Mouse (Mus musculus) adrenal gland, postnatal 4 days (tissue): ENCODE data around the gene Cdk5r1. TPM values are rescaled to one million over a fixed set of nuclear protein-coding genes. Genes with fewer than 3 reads are reported as not detected.

Experiments
- DNase-seq, 2 experiments: peaks; one replicate each; pipeline ENCODE4 v3.0.0; 2021 to 2022; ENCODE audit warnings: low spot score in 2 of 2, mixed read lengths in 2 of 2
- total RNA-seq, 2 experiments: library from RNA; stranded (reverse); gene quantifications; 2 replicates each; pipeline ENCODE4 v1.2.3; 2021

The Cdk5r1 gene
- total RNA-seq, 2 experiments from 2014 or later = 8.0 to 9.6 TPM

DNA sequence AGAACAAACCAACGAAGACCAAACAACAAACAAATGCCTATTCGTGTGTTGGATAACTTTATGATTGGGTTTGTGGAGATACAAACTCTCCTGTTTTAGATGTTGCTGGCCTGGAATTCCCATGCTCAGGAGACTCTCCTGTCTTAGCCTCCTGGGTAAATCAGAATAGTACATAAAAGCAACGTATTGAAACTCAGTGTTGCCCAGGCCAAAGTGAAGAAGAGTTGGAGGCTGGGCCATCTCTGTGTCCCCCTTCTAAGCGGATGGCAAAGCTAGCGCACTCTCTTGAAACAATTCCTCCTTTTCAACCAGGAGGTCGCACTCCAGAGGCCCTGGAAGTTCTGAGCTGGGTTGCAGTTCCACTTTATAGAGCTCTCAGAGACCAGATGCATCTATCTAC is 26.5 kb downstream of the Cdk5r1 start:
- no peak for DNase-seq

DNA sequence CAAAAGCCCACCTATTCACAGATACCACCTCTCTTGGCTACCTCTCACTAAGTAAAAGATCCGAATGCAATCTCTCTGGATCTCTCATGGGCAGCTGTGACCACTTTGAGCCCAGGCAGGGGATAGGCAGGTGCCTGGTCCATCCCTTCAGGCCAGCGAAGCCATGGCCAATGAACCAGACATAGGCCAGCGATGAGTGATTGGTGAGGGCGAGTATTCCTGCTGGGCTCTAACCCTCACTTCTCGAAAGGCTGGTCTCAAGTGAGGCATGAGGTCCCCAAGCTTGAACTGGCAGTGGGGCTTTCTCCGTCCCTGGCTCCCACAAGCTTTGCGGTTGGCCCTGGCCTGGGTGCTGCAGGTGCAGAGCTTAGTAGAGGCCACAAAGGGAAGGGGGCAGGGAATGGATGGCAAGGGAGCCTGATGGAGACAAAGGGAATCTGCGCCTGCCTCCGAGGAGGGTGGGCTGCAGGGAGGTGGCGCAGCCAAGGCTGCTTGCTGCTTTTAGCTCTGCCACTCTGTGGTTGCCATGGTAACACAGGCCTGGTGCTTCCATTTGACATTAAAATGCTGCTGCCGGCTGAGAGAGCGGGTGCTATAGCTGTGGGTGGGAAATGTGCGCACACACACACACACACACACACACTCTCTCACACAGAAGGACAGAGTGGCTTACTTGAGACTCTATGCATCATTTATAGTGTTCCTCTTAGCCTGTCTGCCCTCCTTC is 27.1 kb downstream of the Cdk5r1 start:
- DNase-seq = no peak

DNA sequence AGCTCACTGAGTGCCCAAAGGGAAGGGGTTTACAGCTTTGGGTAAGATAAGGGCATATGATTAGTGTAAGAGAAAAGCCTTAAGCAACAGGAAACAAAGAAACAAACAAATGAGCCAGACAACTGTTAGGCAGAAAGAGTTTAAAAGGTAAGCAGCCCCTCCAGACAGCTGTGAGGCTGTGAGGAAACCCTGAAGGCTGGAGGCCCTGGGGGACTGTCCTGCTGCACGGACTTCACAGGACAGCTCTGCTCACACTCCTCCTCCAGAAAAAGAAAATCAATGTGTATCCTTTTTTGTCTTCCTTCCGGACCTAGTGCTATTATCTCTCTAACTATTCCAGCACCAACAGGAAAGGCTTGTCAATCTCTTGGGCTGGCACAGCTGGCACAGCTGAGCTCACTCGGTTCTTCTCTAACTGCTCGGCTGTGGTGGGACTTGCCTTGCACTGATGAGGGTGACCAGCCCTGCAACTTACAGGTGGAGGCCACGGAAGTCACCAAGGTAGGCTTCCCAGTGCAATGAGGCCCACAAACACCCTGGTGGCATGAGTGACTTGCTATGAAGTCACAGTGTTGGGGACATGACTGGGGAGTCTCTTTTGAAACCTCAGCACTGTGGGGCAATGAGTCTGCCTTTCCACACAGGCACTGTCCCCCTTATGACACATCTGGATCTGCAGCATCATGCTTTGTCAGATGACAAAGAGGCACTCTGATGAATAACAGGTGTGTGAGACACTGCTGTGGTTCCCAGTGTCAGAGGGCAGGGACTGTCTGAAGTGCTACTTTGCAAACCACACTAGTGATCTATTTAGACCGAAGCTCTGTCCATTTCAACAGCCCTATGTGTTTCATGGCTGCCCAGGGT is 27.9 kb downstream of the Cdk5r1 start:
- no peak for DNase-seq

DNA sequence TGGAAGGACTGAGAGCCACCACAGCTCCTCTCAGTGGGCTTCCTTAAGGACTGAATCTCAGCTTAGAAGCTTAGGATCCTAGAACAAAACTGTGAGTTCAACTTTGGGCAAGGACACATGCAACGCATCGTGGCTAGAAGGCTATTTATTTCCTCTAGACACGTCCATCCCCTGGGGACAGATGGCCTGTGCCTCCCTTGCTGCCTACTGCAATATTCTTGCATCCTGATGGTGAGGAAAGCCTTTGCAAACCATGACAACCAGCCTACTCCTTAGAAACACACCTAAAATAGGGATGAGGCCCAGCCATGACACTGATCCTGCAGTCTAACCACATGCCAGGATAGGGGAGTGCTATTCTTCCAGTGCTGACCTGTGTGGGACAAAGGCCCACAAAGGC is 28.8 kb downstream of the Cdk5r1 start:
- DNase-seq = no peak

DNA sequence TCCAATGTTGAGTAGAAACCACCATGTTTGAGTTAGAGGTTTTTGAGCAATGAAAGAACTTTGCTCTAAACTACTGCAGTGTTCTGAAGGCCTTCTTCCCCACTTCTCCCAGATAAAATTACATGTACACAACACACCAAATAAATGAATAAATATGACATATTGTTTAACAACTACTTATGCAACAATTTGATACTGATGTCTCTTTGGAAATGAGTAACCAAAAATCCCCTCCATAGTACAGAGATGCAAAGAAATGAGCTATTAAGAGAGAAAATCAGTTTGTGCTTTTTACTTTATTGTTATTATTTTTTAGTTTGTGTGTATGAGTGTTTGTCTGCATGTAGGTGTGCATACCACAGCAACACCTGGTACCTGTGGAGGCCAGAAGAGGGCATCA is 29.7 kb downstream of the Cdk5r1 start:
- DNase-seq = no peak

DNA sequence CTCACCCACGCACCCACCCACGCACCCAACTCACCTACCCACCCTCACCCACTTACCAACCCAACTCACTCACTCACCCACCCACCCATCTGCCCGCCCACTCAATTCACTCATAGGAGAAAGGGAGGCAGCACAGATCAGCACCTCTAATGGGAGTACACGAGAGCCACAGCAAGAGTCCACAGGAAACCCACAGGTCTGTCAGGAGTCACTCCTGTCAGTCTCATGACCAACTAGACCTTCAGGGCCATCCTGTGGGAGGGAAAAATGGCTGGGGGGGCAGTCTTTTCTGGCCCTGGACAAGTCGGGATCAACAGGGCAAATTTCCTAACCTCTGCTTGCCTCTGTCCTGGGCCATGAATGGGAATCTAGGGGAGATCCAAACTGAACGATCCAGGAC is 31.0 kb downstream of the Cdk5r1 start:
- no peak for DNase-seq

DNA sequence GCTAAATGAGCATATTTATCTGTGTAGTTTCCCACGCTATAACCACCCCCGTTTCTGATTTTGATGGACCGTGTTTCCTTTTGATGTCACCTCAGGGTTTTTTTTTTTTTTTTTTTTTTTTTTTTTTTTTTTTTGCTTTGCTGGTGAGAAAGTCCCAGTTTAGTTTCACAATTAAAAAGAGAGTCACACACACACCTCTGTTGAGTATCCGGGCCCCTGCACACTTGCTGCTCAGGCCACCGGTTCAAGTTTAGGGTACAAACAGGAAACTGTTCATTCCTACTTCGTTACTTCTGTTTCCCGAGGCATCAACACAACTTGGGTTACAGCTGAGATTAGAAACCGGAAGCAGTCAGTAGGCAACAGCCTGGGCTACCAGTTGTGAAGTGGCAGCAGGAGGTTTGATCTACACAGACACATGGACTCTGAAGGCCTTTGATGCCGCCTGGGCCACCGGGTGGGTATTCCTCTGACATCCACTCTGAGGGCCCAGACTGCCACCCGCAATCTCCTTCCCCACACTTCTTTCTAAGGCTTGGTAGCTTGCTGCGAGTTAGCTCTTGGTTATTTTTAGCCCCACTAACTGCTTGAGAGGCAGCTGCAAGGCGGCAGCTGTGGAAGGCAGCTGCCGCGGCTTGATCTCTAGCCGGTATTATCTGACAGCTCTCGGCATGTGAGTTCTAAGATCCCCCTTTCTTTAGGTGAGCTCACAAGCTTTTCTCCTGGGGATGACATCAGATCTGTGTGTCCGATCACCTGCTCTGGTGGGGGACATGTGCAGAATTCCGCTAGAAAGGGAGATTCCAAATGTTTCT is 31.7 kb downstream of the Cdk5r1 start:
- DNase-seq = no peak

DNA sequence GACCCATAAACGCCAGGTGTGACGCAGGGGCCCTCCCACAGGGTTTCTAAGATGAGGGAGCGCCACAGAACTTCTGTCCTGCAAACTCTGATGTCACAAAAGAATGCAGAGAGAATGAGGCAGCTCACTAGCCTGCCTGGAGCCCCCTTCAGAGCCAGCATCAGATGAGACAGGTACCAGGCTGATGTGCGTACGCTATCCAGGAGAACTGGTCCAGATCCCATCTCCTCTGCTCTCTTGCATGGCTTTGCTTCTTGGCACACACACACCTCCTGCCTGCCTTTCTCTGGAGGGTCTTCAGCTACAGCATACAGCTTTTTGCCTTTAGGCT is 32.3 kb downstream of the Cdk5r1 start:
- DNase-seq = no peak

DNA sequence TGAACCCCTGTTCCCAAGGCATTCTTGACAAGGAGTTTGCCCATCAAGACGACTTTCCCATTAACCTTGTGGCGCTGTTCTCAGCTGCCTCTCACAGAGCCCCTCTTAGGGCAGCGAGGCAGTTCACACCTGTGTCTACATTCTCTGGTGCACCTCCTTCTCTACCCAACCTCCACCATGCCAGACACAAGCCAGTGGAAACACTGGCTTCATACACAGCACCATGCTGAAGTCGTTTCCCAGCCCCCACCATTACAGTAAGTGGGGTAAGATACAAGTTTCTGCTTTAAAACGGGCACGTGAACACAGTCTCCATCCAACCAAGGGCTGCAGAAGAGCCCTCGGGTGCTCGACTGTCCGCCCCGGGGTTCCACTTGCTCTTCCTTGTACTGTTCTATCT is 33.3 kb downstream of the Cdk5r1 start:
- no peak for DNase-seq

DNA sequence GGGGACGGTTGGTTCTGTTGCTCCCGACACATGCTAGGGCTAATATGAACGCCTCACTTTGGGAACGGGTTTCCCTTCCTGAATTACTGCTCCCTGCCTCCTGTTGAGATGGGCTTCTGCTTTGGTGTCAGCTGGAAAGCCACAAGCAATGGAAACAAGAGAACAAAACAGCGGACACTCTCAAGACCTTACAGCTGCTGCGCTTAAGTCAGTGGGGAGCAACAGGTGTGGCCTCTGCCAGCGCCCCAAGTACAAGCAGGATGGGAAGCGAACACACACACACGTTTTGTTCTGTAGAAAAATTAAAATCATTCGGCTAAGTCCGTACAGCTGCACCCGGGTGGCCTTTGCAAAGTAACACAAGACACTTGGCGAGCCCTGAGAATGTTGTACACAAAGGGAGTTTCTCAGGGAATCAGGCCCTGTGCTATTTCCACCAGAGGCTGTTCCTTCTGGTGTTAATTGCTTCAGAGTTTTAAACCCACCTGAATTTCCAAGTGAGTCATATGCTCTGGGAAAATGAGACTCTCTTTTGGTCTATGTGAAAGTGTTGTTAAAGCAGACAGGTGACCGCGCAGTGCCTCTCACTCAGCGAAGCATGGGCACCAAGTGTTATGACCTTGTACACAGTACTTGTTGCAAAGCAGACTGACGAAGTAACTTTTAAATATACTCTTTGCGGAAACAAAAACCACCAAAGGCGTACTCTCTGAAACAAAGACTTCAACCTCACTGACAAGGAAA is 35.7 kb downstream of the Cdk5r1 start:
- no peak for DNase-seq

DNA sequence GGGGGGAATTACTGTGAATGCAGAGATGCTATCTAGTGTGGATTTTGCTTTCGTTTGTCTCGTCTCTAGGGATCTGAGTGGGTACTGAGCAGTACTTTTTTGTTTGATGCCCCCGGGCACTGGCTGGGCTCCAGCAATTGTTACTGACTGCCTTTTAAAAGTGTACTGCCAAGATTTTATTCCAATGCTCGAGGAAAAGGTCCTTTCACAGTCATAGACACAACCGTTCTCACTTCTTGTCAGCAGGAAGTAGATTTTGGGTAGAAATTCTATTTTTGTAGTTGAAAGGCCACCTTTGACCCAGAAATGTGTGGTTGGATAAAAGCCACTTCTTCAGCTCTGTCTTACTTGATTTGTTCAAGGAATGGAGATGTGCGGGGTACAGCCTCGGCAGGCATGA is 37.0 kb downstream of the Cdk5r1 start:
- DNase-seq = no peak

DNA sequence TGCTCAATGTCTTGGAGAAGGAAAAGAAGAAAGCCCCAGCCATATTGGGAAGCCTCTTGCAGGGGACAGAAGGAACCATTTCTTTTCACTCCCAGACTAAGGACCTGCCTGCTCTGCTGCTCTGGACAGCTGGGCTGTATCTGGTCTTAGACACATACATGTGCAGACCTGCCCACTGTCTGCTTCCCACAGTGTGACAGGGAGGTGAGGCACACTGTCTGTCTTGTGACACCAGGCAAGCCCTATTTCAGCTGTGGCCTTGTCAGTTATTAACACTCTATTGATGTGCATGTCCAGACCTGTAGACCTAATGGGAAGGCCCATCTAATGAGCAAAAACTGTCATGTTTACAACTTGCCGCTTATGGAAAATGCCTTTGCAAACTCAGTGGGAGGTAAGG is 38.5 kb downstream of the Cdk5r1 start:
- DNase-seq = no peak

DNA sequence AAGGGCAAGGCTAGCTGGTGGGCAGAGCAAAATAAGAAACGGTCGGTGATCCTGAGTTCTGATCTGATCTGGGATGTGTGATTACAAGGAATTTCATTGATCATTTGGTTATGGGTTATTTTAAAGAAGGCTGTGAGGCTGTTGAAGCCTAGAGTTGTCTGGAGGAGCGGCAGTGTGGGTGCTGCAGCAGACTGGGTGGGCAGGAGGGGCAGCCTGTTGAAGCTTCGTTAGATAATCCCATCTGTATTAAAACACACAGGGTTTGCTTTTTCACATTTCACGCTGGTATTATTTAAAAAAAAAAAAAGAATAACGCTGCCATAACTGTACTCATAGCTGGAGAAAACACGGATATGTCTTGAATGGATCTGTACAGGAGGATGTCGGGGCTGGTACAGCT is 39.1 kb downstream of the Cdk5r1 start:
- no peak for DNase-seq

DNA sequence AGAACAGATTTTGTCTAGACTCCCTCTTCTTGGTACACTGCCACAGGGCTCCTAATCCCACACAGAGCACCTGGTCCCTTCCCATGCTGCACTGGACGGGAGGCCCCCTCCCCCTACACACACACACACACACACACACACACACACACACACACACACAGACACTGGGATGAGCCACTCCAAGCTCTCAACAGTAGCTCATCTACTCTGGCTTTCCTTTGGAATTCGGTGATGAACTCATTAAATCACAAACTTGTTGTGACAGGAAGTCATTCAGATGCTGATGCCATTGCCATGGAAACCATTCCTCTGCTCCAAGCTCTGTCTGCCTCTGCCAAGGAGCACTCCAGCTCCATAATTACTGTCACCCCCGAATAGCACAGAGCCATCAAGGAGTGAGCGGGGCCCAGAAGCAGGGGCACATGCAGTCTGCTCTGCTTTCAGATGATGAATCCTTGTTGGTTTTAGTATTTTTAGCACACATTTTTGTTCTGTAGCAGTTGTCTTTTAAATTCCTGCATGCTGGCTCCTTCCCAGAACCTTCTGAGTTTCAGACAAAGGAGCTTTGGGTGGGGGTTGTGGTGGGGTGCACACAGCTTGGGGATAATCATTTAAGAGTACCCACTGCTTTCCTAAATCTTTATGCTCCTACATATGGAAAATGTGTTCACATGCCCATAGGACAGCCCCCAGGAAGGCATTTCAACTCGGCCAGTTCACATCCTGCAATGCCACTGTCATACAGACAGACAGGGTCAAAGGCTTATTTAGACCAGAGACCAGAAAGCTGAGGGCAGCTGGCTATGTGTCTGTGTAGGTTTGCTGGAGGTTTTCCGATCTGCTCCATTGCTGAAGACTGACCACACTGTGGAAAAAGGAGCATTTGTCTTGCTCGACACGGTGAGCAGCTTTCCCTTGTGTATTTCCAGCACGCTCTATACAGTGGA is 41.9 kb downstream of the Cdk5r1 start:
- DNase-seq = no peak

DNA sequence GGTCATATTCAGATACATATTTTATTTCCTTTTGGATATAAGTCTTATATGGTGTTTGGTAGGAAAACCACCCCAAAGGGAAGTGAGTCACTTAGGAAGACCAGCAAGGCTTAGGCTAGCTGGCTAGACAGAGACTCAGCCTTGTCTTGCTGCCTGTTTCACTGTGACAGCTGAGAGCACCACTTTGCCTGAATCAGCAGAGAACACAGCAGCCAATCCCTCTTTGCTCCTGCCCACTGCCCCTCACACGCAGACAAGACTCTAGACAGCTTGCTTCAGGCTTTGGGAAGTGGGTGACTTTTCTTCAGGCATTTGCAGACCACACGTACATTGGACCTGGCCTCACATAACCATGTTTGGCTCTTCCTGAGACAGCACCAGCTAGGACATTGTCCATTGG is 44.3 kb downstream of the Cdk5r1 start:
- DNase-seq = no peak

DNA sequence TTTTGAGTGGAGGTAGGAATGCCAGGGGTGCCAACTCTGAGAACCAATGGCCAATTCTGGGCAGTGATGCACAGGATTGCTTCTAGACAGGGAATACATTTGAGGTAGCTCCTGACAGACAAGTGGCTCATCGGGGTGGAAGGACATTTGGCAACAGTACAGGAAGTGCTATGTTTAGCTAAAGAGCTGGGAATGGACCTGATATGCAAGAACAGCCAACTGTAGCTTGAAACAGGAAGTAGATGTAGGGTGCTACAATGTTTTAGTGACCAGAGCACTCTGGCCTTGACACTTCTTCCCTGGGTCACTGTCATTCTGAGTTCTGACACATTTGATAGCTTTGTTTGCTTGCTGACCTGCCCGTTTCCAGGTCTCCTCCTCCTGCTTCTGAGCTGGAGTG is 46.0 kb downstream of the Cdk5r1 start:
- DNase-seq = no peak

DNA sequence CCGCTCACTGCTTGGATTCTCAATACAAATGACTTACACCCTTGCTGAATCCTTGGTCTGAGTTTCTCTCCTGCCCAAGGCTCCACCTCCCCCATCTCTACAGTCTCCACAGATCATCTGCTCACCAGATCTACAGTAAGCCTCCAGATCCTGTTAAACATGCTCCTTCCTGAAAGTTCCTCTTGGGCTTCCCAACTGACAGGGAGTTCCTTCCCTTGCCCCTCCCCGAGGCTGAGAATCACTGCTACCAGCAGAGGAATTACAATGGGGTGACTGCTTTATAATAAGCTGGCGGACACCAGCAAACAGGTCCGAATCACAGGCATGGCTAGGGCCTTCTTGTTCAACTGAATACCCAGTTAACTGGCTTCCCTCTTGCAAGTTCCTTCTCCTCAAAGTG is 46.6 kb downstream of the Cdk5r1 start:
- DNase-seq = no peak

DNA sequence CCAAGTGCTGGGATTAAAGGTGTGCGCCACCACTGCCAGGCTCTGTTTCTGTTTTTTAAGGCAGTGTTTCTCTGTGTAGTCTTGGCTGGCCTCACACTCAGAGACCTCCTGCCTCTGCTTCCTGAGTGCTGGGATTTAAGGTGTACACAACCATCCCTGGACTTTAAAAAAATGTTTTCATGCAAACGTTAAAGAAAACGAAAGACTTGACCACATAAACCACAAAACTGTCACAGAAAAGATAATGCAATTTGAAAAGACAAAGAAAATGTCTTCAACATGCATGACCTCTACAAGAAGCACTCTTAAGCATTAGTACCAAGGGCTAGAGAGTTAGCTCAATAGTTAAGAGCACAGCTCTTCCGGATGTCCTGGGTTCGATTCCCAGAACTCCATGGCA is 47.4 kb downstream of the Cdk5r1 start:
- DNase-seq = no peak

DNA sequence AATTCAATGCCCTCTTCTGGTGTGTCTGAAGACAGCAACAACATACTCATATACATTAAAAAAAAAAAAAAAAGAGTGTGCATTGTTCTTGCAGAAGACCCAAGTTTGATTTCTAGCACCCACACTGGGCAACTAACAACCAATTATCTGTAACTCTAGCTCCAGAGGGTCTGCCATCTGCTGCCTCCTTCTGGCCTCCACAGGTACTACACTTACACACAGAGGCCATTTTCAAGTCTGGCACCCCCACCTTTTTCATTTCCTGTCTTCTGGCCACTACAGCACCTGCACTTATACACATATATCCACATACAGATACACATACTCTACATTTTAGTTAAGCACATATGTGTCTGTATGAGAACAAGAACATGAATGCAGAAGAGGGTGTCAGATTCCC is 50.9 kb downstream of the Cdk5r1 start:
- DNase-seq = no peak

DNA sequence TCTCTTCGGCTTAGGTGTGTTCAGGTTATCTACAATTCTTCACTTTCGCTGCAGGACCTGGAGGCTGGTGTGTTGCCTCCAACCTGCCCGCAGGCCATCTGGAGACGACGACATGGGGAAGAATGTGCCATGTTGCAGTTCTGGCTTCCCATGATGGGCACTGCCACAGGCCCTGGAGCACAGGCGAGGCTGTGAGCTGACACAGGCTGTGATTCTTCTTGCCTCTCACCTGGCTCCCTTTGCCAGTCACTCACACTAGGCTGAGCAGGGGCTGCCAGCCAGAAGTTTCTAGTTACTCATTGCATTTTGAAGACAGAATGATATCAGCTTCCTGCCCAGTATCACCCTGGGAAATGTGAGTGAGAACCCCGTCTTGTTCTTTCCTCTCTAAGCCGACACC is 52.3 kb downstream of the Cdk5r1 start:
- DNase-seq = no peak
